Mouse (Mus musculus) limb, embryonic 14.5 days (tissue): ENCODE measurements around the gene Eif5b. TPM values are rescaled to one million over a fixed set of nuclear protein-coding genes. Genes with fewer than 3 reads are reported as not detected.

Experiments used
- ATAC-seq: fragments of 200-750 bp; cut with Nextera tagmentation; 2 replicates; pipeline ENCODE4 v1.8.0; 2017; ENCODE audit warnings: low read depth, moderate number of reproducible peaks, moderate TSS enrichment; ENCODE audit not compliant: low FRiP score
- DNase-seq: peaks from one replicate; pipeline ENCODE4 v3.0.0-alpha.2; 2015; ENCODE audit warnings: low spot score
- H3K27ac ChIP-seq: fragments of 300-500 bp; sonication (generic); replicated peaks from 2 replicates; pipeline ENCODE4 v1.5.1; 2014; ENCODE audit warnings: low read depth, mild to moderate bottlenecking, low read length, moderate library complexity, mixed read lengths
- H3K27me3 ChIP-seq: fragments of 300-500 bp; sonication (generic); 2 replicates; pipeline ENCODE4 v1.6.1; 2014; ENCODE audit warnings: low read length, mixed read lengths; ENCODE audit not compliant: control insufficient read depth, insufficient read depth
- H3K36me3 ChIP-seq: fragments of 300-500 bp; sonication (generic); 2 replicates; pipeline ENCODE4 v1.6.1; 2014; ENCODE audit warnings: mild to moderate bottlenecking, low read length, moderate library complexity, mixed read lengths; ENCODE audit not compliant: control insufficient read depth, insufficient read depth
- H3K4me1 ChIP-seq: fragments of 300-500 bp; sonication (generic); 2 replicates; pipeline ENCODE4 v1.6.1; 2014; ENCODE audit warnings: antibody characterized with exemption, low read length, mixed read lengths; ENCODE audit not compliant: control insufficient read depth, insufficient read depth
- H3K4me2 ChIP-seq: fragments of 300-500 bp; sonication (generic); replicated peaks from 2 replicates; pipeline ENCODE4 v1.6.1; 2014; ENCODE audit warnings: low read depth, mild to moderate bottlenecking, low read length, moderate library complexity; ENCODE audit not compliant: severe bottlenecking
- H3K4me3 ChIP-seq: fragments of 300-500 bp; sonication (generic); replicated peaks from 2 replicates; pipeline ENCODE4 v1.5.1; 2014; ENCODE audit warnings: low read length
- H3K9ac ChIP-seq: fragments of 300-500 bp; sonication (generic); 2 replicates; pipeline ENCODE4 v1.6.1; 2014; ENCODE audit warnings: mild to moderate bottlenecking, low read depth, low read length, moderate library complexity; ENCODE audit not compliant: severe bottlenecking
- H3K9me3 ChIP-seq: fragments of 300-500 bp; sonication (generic); 2 replicates; pipeline ENCODE4 v1.6.1; 2016; ENCODE audit warnings: low read length; ENCODE audit not compliant: control insufficient read depth
- POLR2A ChIP-seq: fragments of 200-500 bp; IDR thresholded peaks from 2 replicates; pipeline ENCODE4 v1.8.0; 2012; ENCODE audit warnings: inconsistent platforms, mild to moderate bottlenecking, moderate library complexity, borderline replicate concordance; ENCODE audit not compliant: insufficient read depth, insufficient read length; ENCODE audit errors: extremely low read depth
- WGBS: fragments of 180-500 bp; shearing (Covaris S2); extraction: QIAGEN DNeasy Blood & Tissue Kit; methylation state at CpG from one replicate; pipeline ENCODE4 v1.1.7; 2014; 5-methylcytosine and 5-hydroxymethylcytosine counted together
- polyA plus RNA-seq, 2 experiments: library from polyadenylated mRNA; depleted of rRNA in 1 of 2; stranded (reverse) in 1 of 2; unstranded in 1 of 2; fragments of >200 nt; fragmentation: Nextera tagmentation in 1 of 2; extraction: Ambion mirVana in 1 of 2; gene quantifications; 2 replicates each; pipeline versions ENCODE4 v1.2.1 to v1.2.3; 2012 to 2014

Eif5b gene
- polyA plus RNA-seq, 2 experiments: 28.2 to 35.3 TPM

DNA sequence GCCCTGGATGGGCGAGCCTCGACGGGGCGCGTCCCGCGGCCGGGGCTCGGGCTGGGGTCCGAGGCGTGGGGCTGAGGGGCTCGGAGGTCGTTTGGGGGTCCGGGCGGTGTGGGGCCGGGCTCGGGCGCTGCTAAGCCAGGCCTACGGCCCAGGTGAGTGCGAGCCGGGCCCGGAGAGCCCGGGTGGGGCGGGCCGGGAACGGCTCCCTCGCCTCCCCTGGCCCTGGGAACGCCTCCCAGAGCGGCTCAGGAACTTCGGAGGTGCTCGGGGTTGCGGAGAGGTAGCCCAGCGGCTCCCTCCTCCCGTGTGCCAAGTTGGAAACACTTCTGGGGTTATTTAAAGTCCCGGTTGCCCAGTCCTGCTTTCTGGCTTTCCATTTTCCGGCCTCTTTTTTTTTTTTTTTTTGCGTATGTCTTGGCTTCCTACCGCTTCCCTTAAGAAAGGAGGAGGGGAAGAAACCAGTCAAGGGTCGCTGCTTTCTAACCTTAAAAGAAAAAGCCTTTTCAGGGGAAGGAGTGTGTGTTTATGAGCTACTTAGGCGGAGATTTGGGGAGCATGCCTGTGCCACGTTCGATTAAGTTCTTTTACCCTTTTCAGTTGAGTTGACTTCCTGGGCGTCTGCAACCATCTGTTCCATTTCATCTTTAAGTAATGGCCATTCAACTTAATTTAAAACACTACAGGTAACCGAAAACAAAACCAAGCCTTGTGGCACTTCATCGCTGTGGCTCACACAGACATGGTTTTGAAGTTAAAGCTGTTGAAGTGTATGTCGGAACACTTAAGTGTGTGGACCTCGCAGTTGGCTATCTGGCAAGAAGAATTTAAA is 775 bp downstream of the Eif5b start:
- peak overlapping the region; percentile 88 for H3K9ac ChIP-seq
- H3K27me3 ChIP-seq: no peaks in the 10 kb centered on the region
- TF ChIP-seq POLR2A: no peak
- peaks cover 10% of the 10 kb centered on the region for H3K4me1 ChIP-seq
- H3K4me2 ChIP-seq: peak overlapping the region; percentile 89
- peak overlapping the region; percentile 95 for H3K4me3 ChIP-seq
- peak overlapping the region; percentile 92 for H3K27ac ChIP-seq
- WGBS: 6% methylated on average over 19 of the region's 47 CpGs
- H3K36me3 ChIP-seq: peaks cover 20% of the 10 kb centered on the region
- ATAC-seq (no peak; the same call in 1 of the 2 replicates), DNase-seq (no peak)
- H3K9me3 ChIP-seq: no peaks in the 10 kb centered on the region

- ATAC-seq: no peak
These were observed 1.7 kb downstream of the Eif5b start for GRCm38 (mm10) chr1:37999552-37999951.

DNA sequence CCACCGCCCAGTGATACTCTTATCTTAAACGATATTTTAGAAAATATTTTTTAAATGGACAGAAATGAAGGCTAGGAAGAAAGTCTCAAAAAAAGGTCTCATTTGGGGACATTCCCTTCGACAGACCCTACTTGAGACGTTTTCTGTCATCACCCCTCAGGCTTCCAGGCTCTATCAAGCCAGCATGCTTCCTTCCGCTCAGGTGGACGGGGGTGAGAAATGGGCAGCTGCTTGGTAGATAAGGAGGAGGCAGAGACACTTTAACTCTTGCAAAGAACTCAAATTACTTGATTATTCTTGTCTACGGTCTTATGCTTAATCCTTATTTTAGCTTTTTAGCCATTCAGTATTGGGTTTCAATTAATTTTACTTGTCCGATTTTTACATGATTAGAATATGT is 3.0 kb downstream of the Eif5b start:
- no peak for DNase-seq
- WGBS: 96% methylated on average over 8 of the region's 8 CpGs
- no peaks in the 10 kb centered on the region for H3K27me3 ChIP-seq

More at GRCm38 (mm10) chr1:37999552-37999951, 1.7 kb downstream of the Eif5b start:
- DNase-seq: no peak
- Histone ChIP-seq H3K27me3 (no peaks in the 10 kb centered on the region), H3K36me3 (peaks cover 10% of the 10 kb centered on the region), H3K4me2 (no peak overlapping the region), H3K9me3 (no peaks in the 10 kb centered on the region), H3K4me3 (no peak overlapping the region), H3K4me1 (peaks cover 10% of the 10 kb centered on the region), H3K9ac (no peak overlapping the region), H3K27ac (no peak overlapping the region)
- 75% methylated on average over 3 of the region's 3 CpGs for WGBS
- no peak for TF ChIP-seq POLR2A

DNA sequence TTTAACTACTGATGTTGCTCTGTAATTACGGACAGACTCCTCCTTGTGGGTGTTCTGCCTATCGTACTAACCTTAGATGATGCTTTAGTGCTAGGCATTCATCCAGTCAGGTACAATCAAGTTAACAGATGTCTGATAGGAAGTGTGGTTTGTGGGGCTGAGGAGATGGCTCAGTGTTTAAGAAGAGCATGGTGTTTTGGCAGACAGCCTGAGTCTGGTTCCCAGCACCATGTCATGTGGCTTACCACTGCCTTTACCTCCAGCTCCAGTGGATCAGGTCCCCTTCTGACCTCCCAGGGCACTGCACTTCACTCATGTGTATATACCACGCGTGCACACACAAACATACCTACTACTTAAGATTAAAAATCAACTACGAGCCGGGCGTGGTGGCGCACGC is 4.1 kb downstream of the Eif5b start:
- Histone ChIP-seq H3K9me3 (no peaks in the 10 kb centered on the region), H3K4me3 (no peak overlapping the region), H3K4me2 (no peak overlapping the region), H3K27me3 (no peaks in the 10 kb centered on the region), H3K27ac (no peak overlapping the region), H3K9ac (no peak overlapping the region), H3K36me3 (no peaks in the 10 kb centered on the region), H3K4me1 (peaks cover 4% of the 10 kb centered on the region; the same call in 1 of the 2 replicates)
- no peak for TF ChIP-seq POLR2A
- ATAC-seq (no peak), DNase-seq (no peak)
- 93% methylated on average over 9 of the region's 9 CpGs for WGBS

More for the DNA sequence above, 3.0 kb downstream of the Eif5b start:
- Histone ChIP-seq H3K4me2 (no peak overlapping the region), H3K9me3 (no peaks in the 10 kb centered on the region), H3K4me3 (no peak overlapping the region), H3K36me3 (no peaks in the 10 kb centered on the region), H3K9ac (no peak overlapping the region), H3K4me1 (peaks cover 10% of the 10 kb centered on the region), H3K27ac (no peak overlapping the region)
- ATAC-seq: no peak
- no peak for TF ChIP-seq POLR2A

DNA sequence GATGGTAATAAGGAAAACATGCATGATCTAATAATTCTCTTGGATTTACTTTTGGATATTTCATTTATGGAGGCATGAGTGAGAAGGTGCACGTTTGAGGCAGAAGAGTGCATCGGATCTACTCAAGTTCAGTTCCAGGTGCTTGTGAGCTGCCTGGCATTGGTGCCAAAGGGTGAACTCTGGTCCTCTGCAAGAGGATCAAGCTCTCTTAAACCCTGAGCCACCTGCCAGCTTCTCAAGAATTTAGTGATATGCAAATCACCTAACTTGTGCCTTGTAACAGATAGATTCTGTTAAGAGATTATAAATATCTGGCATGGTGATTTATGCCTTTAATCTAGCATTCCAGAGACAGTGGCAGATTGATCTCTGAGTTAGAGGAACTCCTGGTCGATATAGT is 5.2 kb downstream of the Eif5b start:
- Histone ChIP-seq H3K4me3 (no peak overlapping the region), H3K9me3 (no peaks in the 10 kb centered on the region), H3K4me2 (no peak overlapping the region), H3K27me3 (no peaks in the 10 kb centered on the region), H3K27ac (no peak overlapping the region), H3K36me3 (no peaks in the 10 kb centered on the region), H3K9ac (no peak overlapping the region), H3K4me1 (peaks cover 4% of the 10 kb centered on the region; the same call in 1 of the 2 replicates)
- ATAC-seq (no peak), DNase-seq (no peak)
- 91% methylated on average over 3 of the region's 3 CpGs for WGBS
- TF ChIP-seq POLR2A: no peak
